Mouse (Mus musculus): ENCODE results near the gene Rinl.

DNA sequence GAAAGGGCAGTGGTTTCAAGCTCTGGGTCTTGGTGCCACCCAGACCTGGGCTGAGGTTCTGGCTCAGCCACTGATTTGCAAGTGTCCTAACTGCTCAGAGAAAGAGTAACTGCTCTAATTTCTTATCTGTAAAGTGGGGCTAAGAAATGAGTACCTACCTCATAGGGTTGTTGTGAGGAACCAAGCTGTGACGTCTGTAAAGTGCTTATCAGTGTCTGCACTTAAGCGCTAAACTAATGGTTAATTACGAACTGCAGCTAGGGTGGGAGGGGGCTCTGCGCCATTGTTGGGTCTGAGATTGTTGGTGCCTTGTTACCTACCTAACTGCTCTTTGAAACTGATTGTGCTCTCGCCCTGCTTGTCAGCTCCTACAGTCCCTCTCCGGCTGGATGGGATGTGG, 28.8 kb downstream of the Rinl start:
- TF ChIP-seq CTCF (IDR thresholded peaks at IDR 0.05; ENCODE audit: control insufficient read depth, insufficient read depth, insufficient read length) (no peak), MAX (IDR thresholded peaks at IDR 0.05) (no peak), USF1 (IDR thresholded peaks at IDR 0.05; ENCODE audit: low read depth) (no peak), FOSL1 (IDR thresholded peaks at IDR 0.05; ENCODE audit: insufficient read depth, low read length, poor library complexity, severe bottlenecking) (no peak), MYOG (IDR thresholded peaks at IDR 0.05; ENCODE audit: control insufficient read depth, extremely low read depth, insufficient read length) (no peak), CEBPB (IDR thresholded peaks at IDR 0.05; ENCODE audit: low read depth) (no peak)

All from C2C12 (cell line).